Mouse (Mus musculus): ENCODE data around the gene F2rl3.

Gene F2rl3

GRCm38 (mm10) chr8:72765696-72766095 lies 4.0 kb downstream of the F2rl3 start:
- DNase-seq (ENCODE audit: low read depth, low spot score): no peak

GRCm38 (mm10) chr8:72766777-72767176 lies 5.1 kb downstream of the F2rl3 start:
- DNase-seq (ENCODE audit: low read depth, low spot score): no peak

- DNase-seq (ENCODE audit: low read depth, low spot score): no peak
These were observed 16.1 kb downstream of the F2rl3 start for GRCm38 (mm10) chr8:72777797-72778196.

- DNase-seq (ENCODE audit: low read depth, low spot score): no peak
These were observed 19.0 kb downstream of the F2rl3 start for GRCm38 (mm10) chr8:72780644-72781043.

GRCm38 (mm10) chr8:72801583-72801982 lies 39.9 kb downstream of the F2rl3 start:
- DNase-seq (ENCODE audit: low read depth, low spot score): no peak

- DNase-seq (ENCODE audit: low read depth, low spot score): no peak
These were observed 51.0 kb downstream of the F2rl3 start for GRCm38 (mm10) chr8:72812690-72813089.

Data from telencephalon, adult 2 months (tissue).